Comparison of ENCODE assay signal across 11 mouse cellular contexts in genomic region chr3:79218566-79219051, GRCm38 (mm10).
DNase-seq lines count a peak whose midpoint lies in the region; ATAC-seq and TF ChIP-seq lines count a peak whose summit lies in the region.
"Had no signal": no experiment of that assay in that cellular context is flagged by ENCODE, and none has a peak within 500 bp of the region (broad histone marks: within the 10 kb centered on the region; RNA-seq: fewer than 3 reads in every experiment).

No protein-coding gene starts in this region.

- peak overlapping the region; percentile 86 for H3K27ac ChIP-seq in heart, adult 2 months
- no peak overlapping the region for H3K27ac ChIP-seq in heart, embryonic 12.5 days (ENCODE audit: poor library complexity, severe bottlenecking)
- H3K27ac ChIP-seq in midbrain, embryonic 11.5 days (ENCODE audit: low read depth, low read length), result no peak overlapping the region
- H3K27ac ChIP-seq in midbrain, embryonic 16.5 days (ENCODE audit: low read length), result no peak overlapping the region
- H3K27ac ChIP-seq in hindbrain, embryonic 11.5 days (ENCODE audit: low read depth, low read length), result 0 out of 2 replicates have a peak overlapping the region, but pooled peaks have one; percentile 47
- H3K27ac ChIP-seq in stomach, embryonic 16.5 days (ENCODE audit: low read length), result peak overlapping the region; percentile 9; the same call in 1 of the 2 replicates
- H3K27ac ChIP-seq: embryonic facial prominence, embryonic 12.5 days had no signal

- no peaks in the 10 kb centered on the region for H3K9me3 ChIP-seq in heart, embryonic 12.5 days (replicated peaks)
- no peaks in the 10 kb centered on the region for H3K9me3 ChIP-seq in midbrain, embryonic 11.5 days (ENCODE audit: control insufficient read depth, low read length)
- no peaks in the 10 kb centered on the region for H3K9me3 ChIP-seq in midbrain, embryonic 16.5 days (replicated peaks; ENCODE audit: control insufficient read depth, low read length, poor library complexity, severe bottlenecking)
- H3K9me3 ChIP-seq in hindbrain, embryonic 11.5 days (ENCODE audit: control insufficient read depth, low read length), result no peaks in the 10 kb centered on the region
- no peaks in the 10 kb centered on the region for H3K9me3 ChIP-seq in stomach, embryonic 16.5 days (replicated peaks; ENCODE audit: control insufficient read depth, low read length)
- H3K9me3 ChIP-seq: embryonic facial prominence, embryonic 12.5 days; G1E had no signal

- DNase-seq in heart, adult 2 months, result peak; percentile 38 to 41
- no peak for DNase-seq in midbrain, embryonic 11.5 days (ENCODE audit: low spot score, missing footprints)
- peak; percentile 32 for DNase-seq in hindbrain, embryonic 11.5 days (ENCODE audit: low spot score)
- no peak for DNase-seq in thymus, postnatal 4 days
- DNase-seq: gastrocnemius, postnatal 25 days had no signal

- peaks cover 47% of the 10 kb centered on the region for H3K36me3 ChIP-seq in heart, adult 2 months (ENCODE audit: control insufficient read depth, insufficient read depth, low read length)
- H3K36me3 ChIP-seq in heart, embryonic 12.5 days, result no peaks in the 10 kb centered on the region
- H3K36me3 ChIP-seq in midbrain, embryonic 11.5 days (ENCODE audit: control insufficient read depth, insufficient read depth, low read length), result no peaks in the 10 kb centered on the region
- no peaks in the 10 kb centered on the region for H3K36me3 ChIP-seq in midbrain, embryonic 16.5 days (ENCODE audit: control insufficient read depth, insufficient read depth, low read length)
- no peaks in the 10 kb centered on the region for H3K36me3 ChIP-seq in hindbrain, embryonic 11.5 days (ENCODE audit: control insufficient read depth, insufficient read depth, low read length)
- H3K36me3 ChIP-seq in stomach, embryonic 16.5 days (ENCODE audit: control insufficient read depth, insufficient read depth, low read length), result no peaks in the 10 kb centered on the region
- H3K36me3 ChIP-seq: embryonic facial prominence, embryonic 12.5 days; G1E had no signal

- H3K4me3 ChIP-seq in heart, adult 2 months, result peak overlapping the region; percentile 7
- no peak overlapping the region for H3K4me3 ChIP-seq in heart, embryonic 12.5 days
- no peak overlapping the region for H3K4me3 ChIP-seq in midbrain, embryonic 11.5 days (ENCODE audit: low read depth, low read length)
- H3K4me3 ChIP-seq in midbrain, embryonic 16.5 days (ENCODE audit: low read depth, low read length), result no peak overlapping the region
- H3K4me3 ChIP-seq in hindbrain, embryonic 11.5 days (ENCODE audit: low read depth, low read length), result no peak overlapping the region
- no peak overlapping the region for H3K4me3 ChIP-seq in stomach, embryonic 16.5 days (replicated peaks; ENCODE audit: low read length)
- H3K4me3 ChIP-seq: embryonic facial prominence, embryonic 12.5 days had no signal

- no peak overlapping the region for H3K4me2 ChIP-seq in heart, embryonic 12.5 days
- no peak overlapping the region for H3K4me2 ChIP-seq in midbrain, embryonic 11.5 days
- H3K4me2 ChIP-seq in midbrain, embryonic 16.5 days (ENCODE audit: low read length), result no peak overlapping the region
- H3K4me2 ChIP-seq in hindbrain, embryonic 11.5 days (replicated peaks; ENCODE audit: low read depth, low read length), result peak overlapping the region; percentile 19; the same call in 1 of the 2 replicates
- H3K4me2 ChIP-seq in stomach, embryonic 16.5 days (ENCODE audit: low read depth, low read length), result no peak overlapping the region
- H3K4me2 ChIP-seq: embryonic facial prominence, embryonic 12.5 days had no signal

- peak overlapping the region; percentile 14; the same call in 1 of the 2 replicates for H3K9ac ChIP-seq in heart, adult 2 months (ENCODE audit: low read depth, low read length)
- no peak overlapping the region for H3K9ac ChIP-seq in heart, embryonic 12.5 days
- H3K9ac ChIP-seq in midbrain, embryonic 11.5 days (ENCODE audit: low read length), result no peak overlapping the region
- H3K9ac ChIP-seq in midbrain, embryonic 16.5 days (ENCODE audit: low read depth, low read length), result no peak overlapping the region
- no peak overlapping the region for H3K9ac ChIP-seq in hindbrain, embryonic 11.5 days (ENCODE audit: low read depth, low read length)
- no peak overlapping the region for H3K9ac ChIP-seq in stomach, embryonic 16.5 days (ENCODE audit: low read length)
- H3K9ac ChIP-seq: embryonic facial prominence, embryonic 12.5 days had no signal

- intact Hi-C loops in heart, adult 2 months (cut with DNase I), result loop anchor here (1.0 kb wide), 2 partner anchors 15 to 69 kb away; no protein-coding TSS in a partner anchor

- 25% methylated on average over 4 of the region's 4 CpGs for WGBS in heart, adult 2 months
- 52% methylated on average over 4 of the region's 4 CpGs for WGBS in heart, embryonic 12.5 days
- WGBS in midbrain, embryonic 11.5 days, result 7% methylated on average over 4 of the region's 4 CpGs
- 7% methylated on average over 4 of the region's 4 CpGs for WGBS in midbrain, embryonic 16.5 days
- 20% methylated on average over 4 of the region's 4 CpGs for WGBS in hindbrain, embryonic 11.5 days
- 48% methylated on average over 4 of the region's 4 CpGs for WGBS in stomach, embryonic 16.5 days

- TF ChIP-seq CTCF in heart, adult 2 months (IDR thresholded peaks at IDR 0.05), result no peak

- H3K27me3 ChIP-seq in heart, adult 2 months (ENCODE audit: control insufficient read depth, insufficient read depth, low read length), result no peaks in the 10 kb centered on the region
- no peaks in the 10 kb centered on the region for H3K27me3 ChIP-seq in heart, embryonic 12.5 days (replicated peaks)
- H3K27me3 ChIP-seq in midbrain, embryonic 11.5 days (ENCODE audit: control insufficient read depth, insufficient read depth, low read length), result no peaks in the 10 kb centered on the region
- H3K27me3 ChIP-seq in midbrain, embryonic 16.5 days (ENCODE audit: control insufficient read depth, insufficient read depth, low read depth, low read length), result no peaks in the 10 kb centered on the region
- H3K27me3 ChIP-seq in hindbrain, embryonic 11.5 days (ENCODE audit: control insufficient read depth, insufficient read depth, low read length), result no peaks in the 10 kb centered on the region
- no peaks in the 10 kb centered on the region for H3K27me3 ChIP-seq in stomach, embryonic 16.5 days (ENCODE audit: control insufficient read depth, insufficient read depth, low read length)
- H3K27me3 ChIP-seq: embryonic facial prominence, embryonic 12.5 days had no signal

- peaks cover 27% of the 10 kb centered on the region for H3K4me1 ChIP-seq in heart, adult 2 months (ENCODE audit: control insufficient read depth, insufficient read depth, low read length)
- H3K4me1 ChIP-seq in heart, embryonic 12.5 days (replicated peaks), result peaks cover 24% of the 10 kb centered on the region
- H3K4me1 ChIP-seq in midbrain, embryonic 11.5 days (ENCODE audit: control insufficient read depth, insufficient read depth, low read length), result peaks cover 23% of the 10 kb centered on the region
- peaks cover 2% of the 10 kb centered on the region for H3K4me1 ChIP-seq in midbrain, embryonic 16.5 days (ENCODE audit: control insufficient read depth, insufficient read depth, low read length)
- H3K4me1 ChIP-seq in hindbrain, embryonic 11.5 days (replicated peaks; ENCODE audit: control insufficient read depth, insufficient read depth, low read length), result peaks cover 4% of the 10 kb centered on the region; the same call in 1 of the 2 replicates
- peaks cover 15% of the 10 kb centered on the region for H3K4me1 ChIP-seq in stomach, embryonic 16.5 days (ENCODE audit: control insufficient read depth, insufficient read depth, low read length)

- H3K79me2 ChIP-seq in heart, adult 2 months (replicated peaks; ENCODE audit: control insufficient read depth, insufficient read depth, low read length), result peaks cover 8% of the 10 kb centered on the region

- 0 out of 2 replicates have a peak, but pooled peaks have one; percentile 45 for TF ChIP-seq EP300 in heart, adult 2 months (IDR thresholded peaks at IDR 0.05; ENCODE audit: insufficient read depth, low read depth, low read length)

- no peak for TF ChIP-seq POLR2A in heart, adult 2 months (IDR thresholded peaks at IDR 0.05; ENCODE audit: insufficient read depth, low read depth, low read length)

- no peak for ATAC-seq in heart, embryonic 12.5 days (ENCODE audit: insufficient number of reproducible peaks, low FRiP score)
- peak; percentile 72 for ATAC-seq in midbrain, embryonic 11.5 days (ENCODE audit: low FRiP score)
- ATAC-seq in midbrain, embryonic 16.5 days, result no peak
- ATAC-seq in hindbrain, embryonic 11.5 days (ENCODE audit: low FRiP score), result peak; percentile 66
- ATAC-seq in stomach, embryonic 16.5 days (ENCODE audit: insufficient read depth, low FRiP score), result no peak
- no peak for ATAC-seq in CD4-positive, CD25-positive, alpha-beta regulatory T cell, adult 4 months

Comparison
In these comparisons a context has a peak if more than half of its experiments do, and no peak if none do; other contexts are left out.
1. H3K27ac ChIP-seq: peak in heart, adult 2 months (single experiment), hindbrain, embryonic 11.5 days (single experiment) and stomach, embryonic 16.5 days (single experiment); none in heart, embryonic 12.5 days (single experiment), midbrain, embryonic 11.5 days (single experiment) and midbrain, embryonic 16.5 days (single experiment).
2. ATAC-seq: peak in midbrain, embryonic 11.5 days (single experiment) and hindbrain, embryonic 11.5 days (single experiment); none in heart, embryonic 12.5 days (single experiment), midbrain, embryonic 16.5 days (single experiment), stomach, embryonic 16.5 days (single experiment) and CD4-positive, CD25-positive, alpha-beta regulatory T cell, adult 4 months (single experiment).
3. DNase-seq: peak in heart, adult 2 months (2 of 2) and hindbrain, embryonic 11.5 days (single experiment); none in midbrain, embryonic 11.5 days (single experiment) and thymus, postnatal 4 days (single experiment).